Mouse (Mus musculus) mouse embryonic stem cell (cell line): ENCODE measurements around the gene Dmtf1.

Experiments
- in situ Hi-C, 2 experiments: fragments of 300-500 bp; cut with MboI; formaldehyde crosslinking; loops; 1 replicate in 1 of 2; 3 replicates in 1 of 2; pipeline ENCODE4 v1.14.3; 2019 to 2020; ENCODE audit warnings: low sequenced_read_pairs in 2 of 2, low pct_unique_long_range_greater_than_20kb in 1 of 2, mixed read lengths in 1 of 2; ENCODE audit not compliant: unreplicated experiment in 1 of 2

Gene Dmtf1

GRCm38 (mm10) chr5:9111285-9111684, 50.3 kb downstream of the Dmtf1 start:
- in situ Hi-C loops: no loop called here

- in situ Hi-C loops: no loop called here
Measured at GRCm38 (mm10) chr5:9109582-9109981, 52.0 kb downstream of the Dmtf1 start.

- in situ Hi-C loops: no loop called here
Measured at GRCm38 (mm10) chr5:9108490-9108889, 53.1 kb downstream of the Dmtf1 start.

GRCm38 (mm10) chr5:9107296-9108089, 54.1 kb downstream of the Dmtf1 start:
- in situ Hi-C loops: no loop called here

- in situ Hi-C loops: no loop called here
Measured at GRCm38 (mm10) chr5:9106806-9107205, 54.8 kb downstream of the Dmtf1 start.

DNA sequence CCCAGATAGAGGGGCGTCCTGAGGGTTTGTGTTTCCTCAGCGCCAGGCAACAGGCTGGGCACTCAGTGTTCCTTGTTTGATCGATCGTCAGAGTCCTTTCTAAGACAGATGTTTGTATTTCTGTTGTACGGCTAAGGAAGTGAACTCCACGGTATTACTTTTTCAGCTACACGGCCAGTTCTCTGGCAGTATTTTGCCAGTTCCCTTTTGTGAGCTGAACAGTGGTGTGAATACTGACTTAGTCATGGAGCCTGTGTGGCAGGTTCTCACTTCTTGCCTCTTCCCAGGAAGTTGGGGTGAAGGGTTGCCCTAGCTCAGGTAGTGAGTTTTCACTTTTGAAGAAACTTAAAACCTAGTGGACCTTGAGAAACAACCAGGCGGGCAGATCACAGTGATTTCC, 57.6 kb downstream of the Dmtf1 start:
- in situ Hi-C loops: no loop called here

GRCm38 (mm10) chr5:9102696-9103095, 58.9 kb downstream of the Dmtf1 start:
- in situ Hi-C loops: no loop called here

GRCm38 (mm10) chr5:9100849-9101801, 60.5 kb downstream of the Dmtf1 start:
- in situ Hi-C loops: no loop called here

DNA sequence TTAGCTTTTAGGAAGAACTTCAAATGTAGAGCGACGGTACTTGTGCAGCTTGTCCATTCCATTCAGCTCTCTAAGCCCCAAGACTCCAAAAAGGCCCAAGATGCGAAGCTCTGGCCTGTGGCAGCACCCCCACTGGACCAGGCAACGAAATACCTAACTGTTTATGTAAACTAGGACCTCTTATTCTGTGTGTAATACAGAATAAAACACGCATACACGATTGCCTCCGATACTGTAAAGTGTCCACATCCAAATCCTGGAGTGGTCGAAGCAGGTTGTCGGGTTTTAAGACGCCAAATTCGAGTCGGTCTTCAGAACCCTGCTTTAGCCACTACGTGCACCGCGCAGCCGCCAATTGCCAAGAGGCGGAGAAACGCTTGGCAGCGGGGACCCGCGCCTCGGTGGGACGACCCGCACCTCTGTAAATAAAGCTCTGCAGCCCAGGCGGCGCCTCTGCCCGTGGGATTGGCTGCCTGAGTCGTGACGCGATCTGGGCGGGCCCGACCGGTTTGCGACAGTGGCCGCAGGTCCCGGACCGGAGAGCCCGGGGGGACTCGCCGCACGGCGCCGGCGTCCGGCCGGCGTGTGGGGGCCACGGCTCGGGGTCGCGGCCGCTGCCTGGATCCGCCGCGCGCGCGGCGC, 61.2 kb downstream of the Dmtf1 start, which contains the start of gene Tmem243:
Tmem243 (plus strand) TSS at position 462 of the 642 bp plus-strand sequence.
- in situ Hi-C loops: no loop called here

GRCm38 (mm10) chr5:9093490-9093889, 68.1 kb downstream of the Dmtf1 start:
- in situ Hi-C loops: no loop called here

DNA sequence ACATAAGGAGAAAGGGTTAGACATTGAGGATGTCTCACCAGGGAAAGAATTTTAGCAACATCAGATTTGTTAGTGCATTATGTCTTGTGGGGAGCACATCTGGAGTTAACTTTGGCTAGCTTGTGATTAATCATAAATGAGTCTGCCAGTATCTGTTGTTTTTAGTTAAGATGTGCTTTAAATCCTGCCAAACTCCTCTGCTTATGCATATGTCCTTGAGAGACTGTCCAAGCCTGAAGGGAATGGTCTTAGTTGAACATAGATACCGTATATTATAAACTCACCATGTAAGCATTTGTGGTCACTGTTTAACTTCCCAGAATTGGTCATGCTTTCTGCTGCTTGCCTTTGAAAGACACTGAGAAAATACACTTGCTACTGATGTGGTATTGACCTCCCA, 68.9 kb downstream of the Dmtf1 start:
- in situ Hi-C loops: no loop called here

DNA sequence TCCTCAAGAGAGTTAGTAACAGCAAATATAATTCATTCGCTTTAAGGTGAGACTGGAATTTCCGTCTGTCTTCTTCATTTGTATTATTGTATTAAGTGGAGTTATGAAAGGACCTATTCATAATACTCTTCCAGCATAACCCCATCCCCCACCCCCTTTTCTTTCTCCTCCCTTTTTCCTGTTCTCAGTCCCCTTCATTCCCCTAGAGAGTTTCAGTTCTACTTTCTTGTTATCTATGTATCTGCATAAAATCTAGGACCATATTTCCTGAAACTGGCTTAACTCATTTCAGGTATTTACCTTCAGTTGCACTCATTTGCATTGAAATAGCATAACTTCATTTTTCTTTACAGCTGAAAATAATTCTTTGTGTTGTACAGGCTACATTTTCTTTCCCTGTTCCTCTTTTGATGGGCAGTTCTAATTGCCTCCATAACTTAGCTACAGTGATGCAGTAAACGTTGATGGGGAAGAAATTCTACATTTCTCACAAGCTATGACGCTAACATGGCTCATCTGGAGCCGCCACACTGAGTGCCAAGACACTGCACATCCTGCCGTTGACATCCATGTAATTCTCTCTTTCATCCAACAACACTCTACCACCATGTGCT, 71.0 kb downstream of the Dmtf1 start:
- in situ Hi-C loops: no loop called here

DNA sequence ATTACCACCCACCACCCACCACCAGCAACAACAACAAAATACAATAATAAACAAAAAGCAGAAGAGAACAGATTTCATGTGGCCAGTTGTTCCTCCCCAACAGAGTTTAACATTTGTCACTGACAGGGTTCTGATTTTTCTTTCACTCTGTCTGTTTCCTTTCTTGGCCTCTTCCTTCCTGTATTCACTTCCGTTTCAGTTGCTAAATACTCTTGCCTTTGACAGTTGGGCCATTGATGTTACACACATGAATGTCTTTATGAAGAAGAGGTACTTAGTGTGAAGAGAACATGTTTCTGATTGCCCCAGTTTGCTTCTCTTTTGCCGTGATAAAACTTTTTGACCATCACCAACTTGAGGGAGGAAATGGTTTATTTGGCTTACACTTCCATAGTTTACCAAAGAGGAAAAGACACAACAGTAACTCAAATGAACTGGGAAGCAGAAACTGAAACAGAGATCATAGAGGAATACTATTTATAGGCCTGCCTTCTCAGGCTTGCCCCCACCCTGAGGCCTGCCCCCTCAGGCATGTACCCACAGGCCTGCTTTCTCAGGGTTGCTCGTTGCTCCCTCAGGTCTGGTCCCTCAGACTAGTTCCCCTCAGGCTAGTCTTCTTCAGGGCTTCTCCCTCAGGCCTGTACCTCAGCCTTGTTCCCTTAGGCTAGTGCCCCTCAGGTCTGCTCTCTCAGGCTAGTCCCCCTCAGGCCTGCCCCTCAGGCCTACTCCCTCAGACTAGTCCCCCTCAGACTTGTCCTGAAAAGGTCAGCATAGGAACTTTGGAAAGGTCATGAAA, 74.5 kb downstream of the Dmtf1 start:
- in situ Hi-C loops: no loop called here

DNA sequence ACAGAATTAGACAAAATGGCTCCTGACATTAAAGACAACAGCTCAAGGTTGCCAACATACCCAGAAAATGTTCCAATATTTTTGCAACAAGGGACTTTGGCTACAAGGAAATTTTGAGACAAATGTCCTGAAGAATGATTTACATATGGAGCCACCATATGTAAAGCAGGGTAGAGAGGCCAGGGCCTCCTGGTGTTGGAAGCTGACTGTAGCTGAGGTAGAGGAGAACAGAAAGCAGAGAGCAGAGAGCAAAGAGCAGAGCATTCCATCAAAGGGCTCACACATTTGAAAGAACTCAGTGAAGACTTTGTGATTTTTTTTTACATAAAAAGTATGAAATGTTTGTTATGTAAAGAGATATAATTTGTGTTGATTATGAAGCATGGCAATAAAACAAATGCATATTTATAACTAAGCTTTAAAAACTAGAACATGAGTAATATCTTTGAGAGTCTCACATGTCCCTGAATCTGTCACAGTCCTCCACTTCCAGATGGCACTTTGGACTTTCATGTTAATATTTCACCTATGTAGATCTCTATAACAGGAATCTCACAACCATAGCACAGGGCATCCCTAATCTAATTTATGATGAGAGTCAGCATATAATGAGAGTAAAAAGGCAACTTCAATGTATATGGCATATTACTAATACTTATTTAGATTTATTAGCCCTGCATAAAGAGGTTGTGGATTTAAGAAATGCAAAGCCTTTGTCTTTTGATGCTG, 81.6 kb downstream of the Dmtf1 start:
- in situ Hi-C loops: no loop called here

GRCm38 (mm10) chr5:9073177-9073854, 88.3 kb downstream of the Dmtf1 start:
- in situ Hi-C loops: no loop called here

GRCm38 (mm10) chr5:9071360-9071759, 90.2 kb downstream of the Dmtf1 start:
- in situ Hi-C loops: no loop called here
